Mouse (Mus musculus) liver, postnatal 0 days (tissue): ENCODE results near the gene Sema4a.
A peak's percentile ranks its signal among the peaks of the same experiment; 100 is the strongest.

ENCODE experiments used
- CTCF ChIP-seq: sonication (generic); IDR thresholded peaks from 2 replicates; pipeline ENCODE4 v1.5.1; 2016; ENCODE audit warnings: antibody characterized with exemption, low read depth
- EP300 ChIP-seq: IDR thresholded peaks from 2 replicates; pipeline ENCODE4 v1.6.1; 2016; ENCODE audit warnings: antibody characterized with exemption, low read depth, mild to moderate bottlenecking

- TF ChIP-seq CTCF (peak; percentile 98), EP300 (no peak)
These were observed 22.6 kb upstream of the Sema4a start for GRCm38 (mm10) chr3:88483621-88484020.
